Mouse (Mus musculus): ENCODE measurements around the gene Epb41l5. TPM values are rescaled to one million over a fixed set of nuclear protein-coding genes. Genes with fewer than 3 reads are reported as not detected.

Epb41l5 gene
- total RNA-seq, 2 experiments from 2014 or later: 5.6 to 6.3 TPM

- intact Hi-C loops (cut with DNase I): no loop called here
- peak; percentile 26 to 43 for DNase-seq (ENCODE audit: low spot score in 2 of 2)
These were observed 43.4 kb downstream of the Epb41l5 start for GRCm38 (mm10) chr1:119605396-119605795.

GRCm38 (mm10) chr1:119602448-119602847, 46.4 kb downstream of the Epb41l5 start:
- DNase-seq (ENCODE audit: low spot score in 2 of 2): no peak
- intact Hi-C loops (cut with DNase I): no loop called here

- intact Hi-C loops (cut with DNase I): no loop called here
- no peak for DNase-seq (ENCODE audit: low spot score in 2 of 2)
These were observed 49.9 kb downstream of the Epb41l5 start for GRCm38 (mm10) chr1:119598855-119599254.

GRCm38 (mm10) chr1:119596954-119597480, 51.8 kb downstream of the Epb41l5 start:
- DNase-seq (ENCODE audit: low spot score in 2 of 2): no peak
- intact Hi-C loops (cut with DNase I): no loop called here

- DNase-seq (ENCODE audit: low spot score in 2 of 2): no peak
- intact Hi-C loops (cut with DNase I): no loop called here
These were observed 58.8 kb downstream of the Epb41l5 start for GRCm38 (mm10) chr1:119590041-119590440.

- no peak for DNase-seq (ENCODE audit: low spot score in 2 of 2)
- intact Hi-C loops (cut with DNase I): no loop called here
These were observed 63.8 kb downstream of the Epb41l5 start for GRCm38 (mm10) chr1:119584974-119585373.

GRCm38 (mm10) chr1:119570134-119570533, 78.7 kb downstream of the Epb41l5 start:
- intact Hi-C loops (cut with DNase I): no loop called here
- no peak for DNase-seq (ENCODE audit: low spot score in 2 of 2)

GRCm38 (mm10) chr1:119565531-119565930, 83.3 kb downstream of the Epb41l5 start:
- intact Hi-C loops (cut with DNase I): no loop called here
- DNase-seq (ENCODE audit: low spot score in 2 of 2): no peak

- DNase-seq (ENCODE audit: low spot score in 2 of 2): no peak
- intact Hi-C loops (cut with DNase I): no loop called here
These were observed 91.0 kb downstream of the Epb41l5 start for GRCm38 (mm10) chr1:119557641-119558395.

- no peak for DNase-seq (ENCODE audit: low spot score in 2 of 2)
- intact Hi-C loops (cut with DNase I): no loop called here
These were observed 93.1 kb downstream of the Epb41l5 start for GRCm38 (mm10) chr1:119555651-119556050.

GRCm38 (mm10) chr1:119551651-119552050, 97.1 kb downstream of the Epb41l5 start:
- intact Hi-C loops (cut with DNase I): no loop called here
- no peak for DNase-seq (ENCODE audit: low spot score in 2 of 2)

GRCm38 (mm10) chr1:119550064-119550463, 98.7 kb downstream of the Epb41l5 start:
- DNase-seq (ENCODE audit: low spot score in 2 of 2): no peak
- intact Hi-C loops (cut with DNase I): no loop called here

GRCm38 (mm10) chr1:119549327-119549689, 99.5 kb downstream of the Epb41l5 start:
- DNase-seq (ENCODE audit: low spot score in 2 of 2): no peak
- intact Hi-C loops (cut with DNase I): loop anchor here (2.0 kb wide), 3 partner anchors 91 to 379 kb away; no protein-coding TSS in a partner anchor

GRCm38 (mm10) chr1:119548668-119549326, 100.0 kb downstream of the Epb41l5 start:
- intact Hi-C loops (cut with DNase I): loop anchor here (2.0 kb wide), 3 partner anchors 90 to 380 kb away; no protein-coding TSS in a partner anchor
- DNase-seq (ENCODE audit: low spot score in 2 of 2): peak; percentile 74 to 83

- DNase-seq (ENCODE audit: low spot score in 2 of 2): no peak
These were observed 102.3 kb downstream of the Epb41l5 start for GRCm38 (mm10) chr1:119546490-119546889.

GRCm38 (mm10) chr1:119545671-119546070, 103.1 kb downstream of the Epb41l5 start:
- intact Hi-C loops (cut with DNase I): no loop called here
- no peak for DNase-seq (ENCODE audit: low spot score in 2 of 2)

More at GRCm38 (mm10) chr1:119546490-119546889, 102.3 kb downstream of the Epb41l5 start:
- intact Hi-C loops (cut with DNase I): no loop called here

- DNase-seq (ENCODE audit: low spot score in 2 of 2): no peak
- intact Hi-C loops (cut with DNase I): no loop called here
These were observed 103.6 kb downstream of the Epb41l5 start for GRCm38 (mm10) chr1:119545164-119545563.

GRCm38 (mm10) chr1:119544611-119545155, 104.1 kb downstream of the Epb41l5 start:
- no peak for DNase-seq (ENCODE audit: low spot score in 2 of 2)
- intact Hi-C loops (cut with DNase I): no loop called here

GRCm38 (mm10) chr1:119543316-119543715, 105.5 kb downstream of the Epb41l5 start:
- no peak for DNase-seq (ENCODE audit: low spot score in 2 of 2)
- intact Hi-C loops (cut with DNase I): no loop called here

GRCm38 (mm10) chr1:119541570-119541969, 107.2 kb downstream of the Epb41l5 start:
- no peak for DNase-seq (ENCODE audit: low spot score in 2 of 2)
- intact Hi-C loops (cut with DNase I): no loop called here

Measured in left cerebral cortex, postnatal 36 days (tissue).